Mouse (Mus musculus) myocyte (in vitro differentiated cells): ENCODE data around the gene Creb5.

ENCODE experiments used
- MAX ChIP-seq: IDR thresholded peaks from one replicate; pipeline ENCODE4 v1.6.1; 2011; ENCODE audit warnings: low read depth, mild to moderate bottlenecking, control low read depth
- POLR2A ChIP-seq: IDR thresholded peaks from one replicate; pipeline ENCODE4 v1.6.1; 2011; ENCODE audit warnings: low read depth, mild to moderate bottlenecking, control low read depth, moderate library complexity; ENCODE audit not compliant: insufficient read length
- REST ChIP-seq: IDR thresholded peaks from one replicate; pipeline ENCODE4 v1.6.1; 2011; ENCODE audit warnings: mild to moderate bottlenecking, control low read depth, moderate library complexity; ENCODE audit not compliant: insufficient read depth, insufficient read length

DNA sequence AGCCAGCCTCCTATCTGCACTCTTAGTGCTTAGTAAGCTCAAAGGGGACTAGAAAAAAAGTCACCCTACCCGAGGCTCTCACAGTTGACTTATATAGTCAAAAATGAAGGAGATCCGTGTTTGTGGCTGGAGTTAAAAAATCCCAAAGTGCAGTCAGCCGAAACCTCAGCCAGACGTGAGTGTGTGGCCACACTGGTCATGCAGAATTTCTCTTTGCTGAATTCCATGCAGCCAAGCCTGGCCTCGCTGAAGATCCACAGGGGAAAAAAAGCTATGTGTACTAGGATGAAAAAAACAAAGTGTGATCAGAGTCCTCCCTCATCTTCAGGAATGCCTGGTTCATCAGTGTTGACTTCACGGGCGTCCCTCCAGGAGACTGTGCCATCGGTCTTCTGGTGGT lies 225.2 kb downstream of the Creb5 start:
- no peak for TF ChIP-seq REST
- no peak for TF ChIP-seq MAX
- TF ChIP-seq POLR2A: no peak
